In genomic region chr1:62696312-62696982, GRCm38 (mm10) we compare ENCODE assay signal across 14 mouse cellular contexts. TPM values are rescaled to one million over a fixed set of nuclear protein-coding genes. Genes with fewer than 3 reads are reported as not detected.
DNase-seq lines count a peak whose midpoint lies in the region; ATAC-seq and TF ChIP-seq lines count a peak whose summit lies in the region.
"Had no signal": no experiment of that assay in that cellular context is flagged by ENCODE, and none has a peak within 500 bp of the region (broad histone marks: within the 10 kb centered on the region; RNA-seq: fewer than 3 reads in every experiment).

No protein-coding gene starts in this region.

- TF ChIP-seq RAD21 in CH12.LX (IDR thresholded peaks at IDR 0.05; ENCODE audit: low read depth, low read length) = no peak

- WGBS in hindbrain, embryonic 12.5 days = 61% methylated on average over 6 of the region's 6 CpGs
- 69% methylated on average over 6 of the region's 6 CpGs for WGBS in hindbrain, embryonic 10.5 days
- 31% methylated on average over 6 of the region's 6 CpGs for WGBS in embryonic facial prominence, embryonic 15.5 days
- 52% methylated on average over 6 of the region's 6 CpGs for WGBS in intestine, postnatal 0 days

- no peak overlapping the region for H3K27ac ChIP-seq in hindbrain, embryonic 12.5 days
- no peak overlapping the region for H3K27ac ChIP-seq in hindbrain, embryonic 10.5 days
- no peak overlapping the region for H3K27ac ChIP-seq in CH12.LX (ENCODE audit: insufficient read depth, low read depth)
- H3K27ac ChIP-seq in embryonic facial prominence, embryonic 15.5 days (replicated peaks) = no peak overlapping the region
- H3K27ac ChIP-seq in intestine, postnatal 0 days (ENCODE audit: low read depth, low read length) = no peak overlapping the region
- H3K27ac ChIP-seq: liver, embryonic 15.5 days had no signal

- H3K9ac ChIP-seq in hindbrain, embryonic 12.5 days = peak overlapping the region; percentile 27; the same call in 1 of the 2 replicates
- H3K9ac ChIP-seq in CH12.LX (ENCODE audit: insufficient read depth, low read depth) = no peak overlapping the region
- H3K9ac ChIP-seq in embryonic facial prominence, embryonic 15.5 days = no peak overlapping the region
- no peak overlapping the region for H3K9ac ChIP-seq in intestine, postnatal 0 days (ENCODE audit: low read depth, low read length)
- H3K9ac ChIP-seq: liver, embryonic 15.5 days had no signal

- no peaks in the 10 kb centered on the region for H3K79me2 ChIP-seq in CH12.LX (replicated peaks; ENCODE audit: control insufficient read depth, extremely low read depth, insufficient read depth, poor library complexity, severe bottlenecking)

- H3K4me1 ChIP-seq in hindbrain, embryonic 12.5 days = peaks cover 8% of the 10 kb centered on the region
- peaks cover 18% of the 10 kb centered on the region; the same call in 1 of the 2 replicates for H3K4me1 ChIP-seq in hindbrain, embryonic 10.5 days (replicated peaks)
- H3K4me1 ChIP-seq in CH12.LX (ENCODE audit: control insufficient read depth in 1 of 2, insufficient read depth in 2 of 2) = peaks cover 5 to 12% of the 10 kb centered on the region in 2 experiments
- peaks cover 12% of the 10 kb centered on the region for H3K4me1 ChIP-seq in embryonic facial prominence, embryonic 15.5 days
- H3K4me1 ChIP-seq in intestine, postnatal 0 days (replicated peaks; ENCODE audit: control insufficient read depth, insufficient read depth, low read length) = peaks cover 5% of the 10 kb centered on the region; the same call in 1 of the 2 replicates
- H3K4me1 ChIP-seq: liver, embryonic 15.5 days had no signal

- TF ChIP-seq EP300 in CH12.LX (IDR thresholded peaks at IDR 0.05; ENCODE audit: low read length) = no peak

- no peak for DNase-seq in hindbrain, embryonic 10.5 days (ENCODE audit: low spot score)
- DNase-seq in CH12.LX (ENCODE audit: extremely low read depth) = no peak
- DNase-seq in gastrocnemius, postnatal 10 days = no peak
- no peak for DNase-seq in cerebellum, postnatal 10 days
- no peak for DNase-seq in spleen, postnatal 10 days (ENCODE audit: low spot score in 2 of 2)
- DNase-seq: layer of hippocampus, adult 9-11 months; right cerebral cortex, postnatal 25 days; thymus, adult 18-20 months had no signal

- H3K4me3 ChIP-seq in hindbrain, embryonic 12.5 days = no peak overlapping the region
- H3K4me3 ChIP-seq in hindbrain, embryonic 10.5 days = no peak overlapping the region
- H3K4me3 ChIP-seq in CH12.LX (replicated peaks in 1 of 3; ENCODE audit: low read depth in 2 of 3, low read length in 2 of 3, poor library complexity in 1 of 3) = peak overlapping the region in 1 of 3 experiments; percentile 29
- no peak overlapping the region; the same call in 1 of the 2 replicates for H3K4me3 ChIP-seq in embryonic facial prominence, embryonic 15.5 days (replicated peaks)
- H3K4me3 ChIP-seq in intestine, postnatal 0 days (ENCODE audit: low read depth, low read length) = no peak overlapping the region
- H3K4me3 ChIP-seq: liver, embryonic 15.5 days; myocyte had no signal

- no peak; the same call in 1 of the 2 replicates for ATAC-seq in hindbrain, embryonic 12.5 days (ENCODE audit: low FRiP score)
- no peak for ATAC-seq in embryonic facial prominence, embryonic 15.5 days (ENCODE audit: insufficient number of reproducible peaks, low FRiP score, low TSS enrichment, low read depth)
- ATAC-seq in intestine, postnatal 0 days = no peak
- ATAC-seq: CD4-positive, CD25-positive, alpha-beta regulatory T cell, adult 4 months had no signal

- in situ Hi-C loops in CH12.LX (cut with MboI; ENCODE audit: low pct_ligation_motif_present, low pct_unique_long_range_greater_than_20kb, low sequenced_read_pairs) = no loop called here

- no peaks in the 10 kb centered on the region for H3K27me3 ChIP-seq in hindbrain, embryonic 12.5 days
- peaks cover 27% of the 10 kb centered on the region for H3K27me3 ChIP-seq in hindbrain, embryonic 10.5 days (ENCODE audit: insufficient read depth, poor library complexity, severe bottlenecking)
- no peaks in the 10 kb centered on the region for H3K27me3 ChIP-seq in CH12.LX (replicated peaks)
- H3K27me3 ChIP-seq in embryonic facial prominence, embryonic 15.5 days = 0 out of 2 replicates have a peak, but pooled peaks cover 2% of the 10 kb centered on the region
- no peaks in the 10 kb centered on the region; the same call in 1 of the 2 replicates for H3K27me3 ChIP-seq in intestine, postnatal 0 days (replicated peaks; ENCODE audit: control insufficient read depth, insufficient read depth, low read length)

- TF ChIP-seq POLR2A in CH12.LX (IDR thresholded peaks at IDR 0.05; ENCODE audit: low read depth, low read length) = no peak

- peak overlapping the region; percentile 35 for H3K4me2 ChIP-seq in hindbrain, embryonic 12.5 days (replicated peaks)
- peak overlapping the region; percentile 50 for H3K4me2 ChIP-seq in CH12.LX (ENCODE audit: insufficient read depth, low read depth, poor library complexity, severe bottlenecking)
- H3K4me2 ChIP-seq in embryonic facial prominence, embryonic 15.5 days (replicated peaks) = 0 out of 2 replicates have a peak overlapping the region, but pooled peaks have one; percentile 11
- H3K4me2 ChIP-seq in intestine, postnatal 0 days (replicated peaks; ENCODE audit: low read depth) = peak overlapping the region; percentile 10; the same call in 1 of the 2 replicates
- H3K4me2 ChIP-seq: liver, embryonic 15.5 days had no signal

- no peaks in the 10 kb centered on the region for H3K9me3 ChIP-seq in hindbrain, embryonic 12.5 days (replicated peaks)
- H3K9me3 ChIP-seq in hindbrain, embryonic 10.5 days = no peaks in the 10 kb centered on the region
- no peaks in the 10 kb centered on the region for H3K9me3 ChIP-seq in CH12.LX (replicated peaks; ENCODE audit: low read length)
- H3K9me3 ChIP-seq in embryonic facial prominence, embryonic 15.5 days (replicated peaks) = no peaks in the 10 kb centered on the region
- no peaks in the 10 kb centered on the region for H3K9me3 ChIP-seq in intestine, postnatal 0 days (ENCODE audit: control insufficient read depth)
- H3K9me3 ChIP-seq: liver, embryonic 15.5 days had no signal

- dilution Hi-C loops in CH12.LX (cut with MboI; ENCODE audit: extremely low pct_ligation_motif_present, extremely low pct_unique_long_range_greater_than_20kb, low sequenced_read_pairs) = no loop called here

- TF ChIP-seq CTCF in CH12.LX (conservative IDR thresholded peaks at IDR 0.05 in 1 of 2, IDR thresholded peaks at IDR 0.05 in 1 of 2; ENCODE audit: low read depth in 2 of 2, low read length in 2 of 2) = no peak
- no peak for TF ChIP-seq CTCF in intestine, postnatal 0 days (IDR thresholded peaks at IDR 0.05; ENCODE audit: low read depth)

- no peaks in the 10 kb centered on the region for H3K36me3 ChIP-seq in hindbrain, embryonic 12.5 days
- no peaks in the 10 kb centered on the region for H3K36me3 ChIP-seq in hindbrain, embryonic 10.5 days
- no peaks in the 10 kb centered on the region for H3K36me3 ChIP-seq in CH12.LX (replicated peaks in 1 of 2; ENCODE audit: control insufficient read depth in 1 of 2, insufficient read depth in 1 of 2, low read length in 1 of 2)
- no peaks in the 10 kb centered on the region for H3K36me3 ChIP-seq in embryonic facial prominence, embryonic 15.5 days
- no peaks in the 10 kb centered on the region for H3K36me3 ChIP-seq in intestine, postnatal 0 days (ENCODE audit: control insufficient read depth, insufficient read depth)
- H3K36me3 ChIP-seq: liver, embryonic 15.5 days had no signal

TF ChIP-seq in CH12.LX, 34 proteins besides CTCF, POLR2A, EP300 and RAD21:
- TF ChIP-seq ZMIZ1 (IDR thresholded peaks at IDR 0.05; ENCODE audit: low read depth, low read length) (no peak), ZNF384 (IDR thresholded peaks at IDR 0.05; ENCODE audit: low read depth, low read length) (no peak), MAFK (IDR thresholded peaks at IDR 0.05; ENCODE audit: insufficient replicate concordance, low read length) (no peak), NELFE (IDR thresholded peaks at IDR 0.05; ENCODE audit: low read depth, low read length) (no peak), MYC (IDR thresholded peaks at IDR 0.05; ENCODE audit: low read depth, low read length) (no peak), MAX (IDR thresholded peaks at IDR 0.05; ENCODE audit: low read length) (no peak), JUN (IDR thresholded peaks at IDR 0.05; ENCODE audit: insufficient read depth, low read depth, low read length) (no peak), BHLHE40 (IDR thresholded peaks at IDR 0.05; ENCODE audit: low read depth, low read length) (no peak), HCFC1 (IDR thresholded peaks at IDR 0.05; ENCODE audit: low read depth, low read length) (no peak), MEF2A (IDR thresholded peaks at IDR 0.05; ENCODE audit: borderline replicate concordance, low read depth, low read length) (no peak), UBTF (IDR thresholded peaks at IDR 0.05; ENCODE audit: low read depth, low read length) (no peak), ZKSCAN1 (IDR thresholded peaks at IDR 0.05; ENCODE audit: borderline replicate concordance, low read depth, low read length) (no peak), E2F4 (IDR thresholded peaks at IDR 0.05; ENCODE audit: insufficient replicate concordance, low read depth, low read length) (no peak), CHD1 (IDR thresholded peaks at IDR 0.05; ENCODE audit: low read depth, low read length) (no peak), ELF1 (IDR thresholded peaks at IDR 0.05; ENCODE audit: low read depth, low read length) (no peak), ZC3H11A (IDR thresholded peaks at IDR 0.05; ENCODE audit: low read depth, low read length) (no peak), POLR2AphosphoS2 (IDR thresholded peaks at IDR 0.05; ENCODE audit: low read depth, low read length) (no peak), USF1 (IDR thresholded peaks at IDR 0.05; ENCODE audit: low read depth, low read length) (no peak), USF2 (conservative IDR thresholded peaks at IDR 0.05; ENCODE audit: low read depth, low read length) (no peak), IRF4 (IDR thresholded peaks at IDR 0.05; ENCODE audit: low read depth, low read length) (no peak)

RNA-seq across cellular contexts. Expression of gene Nrp2, which starts 6.6 kb away (rescaled TPM):
- 43.8 and 45.9 TPM in 2 replicates for polyA plus RNA-seq in hindbrain, embryonic 12.5 days (2016; fragmentation: Nextera tagmentation; extraction: Ambion mirVana)
- polyA plus RNA-seq in hindbrain, embryonic 10.5 days (2016; fragmentation: Nextera tagmentation; extraction: Ambion mirVana) = 21.8 and 23.1 TPM in 2 replicates
- total RNA-seq in CH12.LX (2012; rRNA removed) (15.6 and 17.3 TPM in 2 replicates), CH12.LX (2014; rRNA removed) (15.7 and 16.4 TPM in 2 replicates)
- polyA plus RNA-seq in CH12.LX (2012; ENCODE audit: insufficient read length, low read depth) = 22.9 and 24.4 TPM in 2 replicates
- 49.9 and 50.0 TPM in 2 replicates for polyA plus RNA-seq in embryonic facial prominence, embryonic 15.5 days (2015; fragmentation: Nextera tagmentation; extraction: Ambion mirVana)
- polyA plus RNA-seq in intestine, postnatal 0 days (2015; fragmentation: Nextera tagmentation; extraction: Ambion mirVana) = 11.7 and 12.7 TPM in 2 replicates
- 10 to 100 TPM; 16.1 to 30.9 TPM for total RNA-seq in gastrocnemius, postnatal 10 days (2021)
